Mouse (Mus musculus): ENCODE measurements around the gene Nelfe. TPM values are rescaled to one million over a fixed set of nuclear protein-coding genes. Genes with fewer than 3 reads are reported as not detected.

Nelfe gene
- polyA plus RNA-seq, 1 experiment, result 18.3 TPM

- Histone ChIP-seq H3K4me3 (ENCODE audit: low read depth, low read length) (peak overlapping the region; percentile 79), H3K4me1 (ENCODE audit: control insufficient read depth, insufficient read depth, insufficient read length, low read length) (peaks cover 11% of the 10 kb centered on the region), H3K27me3 (ENCODE audit: control insufficient read depth, insufficient read depth, low read length) (no peaks in the 10 kb centered on the region), H3K27ac (ENCODE audit: insufficient read depth, low read depth, low read length) (peak overlapping the region; percentile 52), H3K36me3 (ENCODE audit: control insufficient read depth, insufficient read depth, low read length) (peaks cover 44% of the 10 kb centered on the region)
- TF ChIP-seq CTCF (IDR thresholded peaks at IDR 0.05; ENCODE audit: extremely low read depth, insufficient read length, insufficient replicate concordance, low read depth, low read length), result no peak
- no peak for TF ChIP-seq POLR2A (IDR thresholded peaks at IDR 0.05; ENCODE audit: low read depth, low read length)
- WGBS, result 4% methylated on average over 48 of the region's 48 CpGs
Measured at GRCm38 (mm10) chr17:34836155-34836855, 13.9 kb upstream of the Nelfe start.

DNA sequence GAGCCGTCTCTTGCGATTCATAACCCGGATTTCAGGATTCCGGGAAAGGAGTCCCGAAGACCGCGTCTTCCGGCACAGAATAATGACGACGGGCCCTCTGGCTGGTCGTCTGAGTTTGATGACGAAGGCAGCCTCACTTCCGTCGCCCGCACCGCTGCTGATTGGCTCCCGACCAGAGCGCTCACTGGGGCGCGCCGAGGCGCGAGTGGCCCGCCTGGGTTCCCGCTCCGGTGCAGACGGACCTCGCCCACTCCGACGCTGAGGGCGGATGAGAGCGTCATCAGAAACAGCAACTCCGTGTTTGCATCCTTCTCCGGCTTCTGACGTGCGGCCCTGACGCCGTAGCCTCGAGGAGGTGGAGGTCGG, 13.4 kb upstream of the Nelfe start, which contains the start of the genes Stk19 and Dxo:
Stk19 (minus strand) TSS at position 90 of the 366 bp plus-strand sequence.
Dxo (plus strand) TSS at position 164 of the 366 bp plus-strand sequence.
- Histone ChIP-seq H3K4me3 (ENCODE audit: low read depth, low read length) (peak within 1 kb of the TSS; percentile 79), H3K27ac (ENCODE audit: insufficient read depth, low read depth, low read length) (peak within 1 kb of the TSS; percentile 66), H3K4me1 (ENCODE audit: control insufficient read depth, insufficient read depth, insufficient read length, low read length) (peaks cover 11% of the 10 kb centered on the region), H3K27me3 (ENCODE audit: control insufficient read depth, insufficient read depth, low read length) (no peaks in the 10 kb centered on the region), H3K36me3 (ENCODE audit: control insufficient read depth, insufficient read depth, low read length) (peaks cover 45% of the 10 kb centered on the region)
- peak; percentile 35 for TF ChIP-seq POLR2A (IDR thresholded peaks at IDR 0.05; ENCODE audit: low read depth, low read length)
- no peak for TF ChIP-seq CTCF (IDR thresholded peaks at IDR 0.05; ENCODE audit: extremely low read depth, insufficient read length, insufficient replicate concordance, low read depth, low read length)
- 1% methylated on average over 40 of the region's 40 CpGs for WGBS

GRCm38 (mm10) chr17:34837464-34838324, 12.5 kb upstream of the Nelfe start:
- Histone ChIP-seq H3K27ac (ENCODE audit: insufficient read depth, low read depth, low read length) (peak overlapping the region; percentile 66), H3K4me1 (ENCODE audit: control insufficient read depth, insufficient read depth, insufficient read length, low read length) (peaks cover 11% of the 10 kb centered on the region)
- WGBS, result 27% methylated on average over 43 of the region's 43 CpGs

GRCm38 (mm10) chr17:34838785-34839184, 11.4 kb upstream of the Nelfe start:
- TF ChIP-seq POLR2A (IDR thresholded peaks at IDR 0.05; ENCODE audit: low read depth, low read length), result no peak
- TF ChIP-seq CTCF (IDR thresholded peaks at IDR 0.05; ENCODE audit: extremely low read depth, insufficient read length, insufficient replicate concordance, low read depth, low read length), result no peak
- peaks cover 45% of the 10 kb centered on the region for H3K36me3 ChIP-seq (ENCODE audit: control insufficient read depth, insufficient read depth, low read length)
- 87% methylated on average over 7 of the region's 7 CpGs for WGBS

More at GRCm38 (mm10) chr17:34837464-34838324, 12.5 kb upstream of the Nelfe start:
- no peaks in the 10 kb centered on the region for H3K27me3 ChIP-seq (ENCODE audit: control insufficient read depth, insufficient read depth, low read length)
- H3K36me3 ChIP-seq (ENCODE audit: control insufficient read depth, insufficient read depth, low read length), result peaks cover 43% of the 10 kb centered on the region
- TF ChIP-seq POLR2A (IDR thresholded peaks at IDR 0.05; ENCODE audit: low read depth, low read length), result no peak
- TF ChIP-seq CTCF (IDR thresholded peaks at IDR 0.05; ENCODE audit: extremely low read depth, insufficient read length, insufficient replicate concordance, low read depth, low read length), result no peak
- peak overlapping the region; percentile 79 for H3K4me3 ChIP-seq (ENCODE audit: low read depth, low read length)

DNA sequence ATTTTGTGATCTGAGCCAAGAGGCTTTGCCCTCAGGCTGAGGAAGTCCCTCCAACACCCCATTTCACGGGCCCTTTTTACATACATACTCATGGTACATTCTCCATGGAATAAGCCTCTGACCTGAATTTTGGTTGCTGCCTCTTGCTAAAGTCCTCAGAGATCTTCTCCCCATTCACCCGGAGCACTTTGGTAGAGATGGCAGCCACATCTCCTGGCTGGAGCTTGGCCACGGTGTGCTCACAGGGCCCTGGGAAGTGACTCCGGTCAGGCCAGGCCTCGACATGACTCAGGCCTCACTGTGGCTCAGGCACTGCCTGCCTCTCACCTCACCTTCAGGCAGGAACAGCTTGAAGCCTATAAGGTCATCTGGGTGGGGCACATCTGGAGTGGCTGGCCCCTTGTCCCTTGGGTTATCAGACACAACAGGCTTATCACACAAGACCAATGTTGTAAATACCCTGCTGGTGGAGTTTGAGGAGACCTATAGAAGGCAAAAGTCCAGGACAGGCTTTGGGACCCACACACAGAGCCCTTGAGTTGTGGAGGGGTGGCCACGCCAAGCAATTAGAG, 9.4 kb upstream of the Nelfe start:
- H3K4me3 ChIP-seq (ENCODE audit: low read depth, low read length), result no peak overlapping the region
- TF ChIP-seq CTCF (IDR thresholded peaks at IDR 0.05; ENCODE audit: extremely low read depth, insufficient read length, insufficient replicate concordance, low read depth, low read length), result no peak
- TF ChIP-seq POLR2A (IDR thresholded peaks at IDR 0.05; ENCODE audit: low read depth, low read length), result no peak
- 76% methylated on average over 6 of the region's 6 CpGs for WGBS
- H3K36me3 ChIP-seq (ENCODE audit: control insufficient read depth, insufficient read depth, low read length), result peaks cover 58% of the 10 kb centered on the region
- peaks cover 11% of the 10 kb centered on the region for H3K4me1 ChIP-seq (ENCODE audit: control insufficient read depth, insufficient read depth, insufficient read length, low read length)
- no peak overlapping the region for H3K27ac ChIP-seq (ENCODE audit: insufficient read depth, low read depth, low read length)
- no peaks in the 10 kb centered on the region for H3K27me3 ChIP-seq (ENCODE audit: control insufficient read depth, insufficient read depth, low read length)

More at GRCm38 (mm10) chr17:34838785-34839184, 11.4 kb upstream of the Nelfe start:
- H3K4me3 ChIP-seq (ENCODE audit: low read depth, low read length), result no peak overlapping the region
- peaks cover 11% of the 10 kb centered on the region for H3K4me1 ChIP-seq (ENCODE audit: control insufficient read depth, insufficient read depth, insufficient read length, low read length)
- H3K27ac ChIP-seq (ENCODE audit: insufficient read depth, low read depth, low read length), result no peak overlapping the region
- H3K27me3 ChIP-seq (ENCODE audit: control insufficient read depth, insufficient read depth, low read length), result no peaks in the 10 kb centered on the region

DNA sequence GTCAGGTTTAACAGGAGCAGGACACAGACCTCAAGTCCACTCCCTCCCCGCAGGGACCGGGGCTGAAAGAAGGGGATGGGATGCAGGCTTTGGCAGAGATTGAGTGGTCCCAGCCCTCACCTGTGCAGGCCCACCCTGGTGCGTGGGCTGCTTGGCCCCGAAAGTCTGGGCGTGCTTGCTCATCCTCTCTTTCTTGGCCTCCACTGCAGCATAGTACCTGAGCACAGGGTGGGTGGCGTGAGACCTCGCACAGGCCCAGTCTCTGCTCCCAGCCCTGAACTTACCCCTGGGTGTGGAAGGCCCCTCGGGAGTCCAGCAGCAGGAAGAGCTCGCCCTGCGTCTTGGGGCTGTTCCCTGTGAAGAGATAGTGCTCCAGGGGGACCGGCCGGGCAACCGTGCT, 5.3 kb upstream of the Nelfe start:
- H3K36me3 ChIP-seq (ENCODE audit: control insufficient read depth, insufficient read depth, low read length), result peaks cover 67% of the 10 kb centered on the region
- peaks cover 3% of the 10 kb centered on the region for H3K4me1 ChIP-seq (ENCODE audit: control insufficient read depth, insufficient read depth, insufficient read length, low read length)
- TF ChIP-seq CTCF (IDR thresholded peaks at IDR 0.05; ENCODE audit: extremely low read depth, insufficient read length, insufficient replicate concordance, low read depth, low read length) (no peak), POLR2A (IDR thresholded peaks at IDR 0.05; ENCODE audit: low read depth, low read length) (no peak)
- H3K27me3 ChIP-seq (ENCODE audit: control insufficient read depth, insufficient read depth, low read length), result no peaks in the 10 kb centered on the region
- no peak overlapping the region for H3K4me3 ChIP-seq (ENCODE audit: low read depth, low read length)
- 94% methylated on average over 13 of the region's 13 CpGs for WGBS
- no peak overlapping the region for H3K27ac ChIP-seq (ENCODE audit: insufficient read depth, low read depth, low read length)
